Mouse (Mus musculus) ovary, postnatal 10 days (tissue): ENCODE results near the gene Tsga10.
"Not testable (repeated sequence)": the region's sequence is repeated elsewhere in the genome, so short reads cannot be mapped to it uniquely, and the experiment has no call there.

ENCODE experiments used
- DNase-seq: peaks from one replicate; pipeline ENCODE4 v3.0.0; 2022; ENCODE audit warnings: low spot score

The Tsga10 gene

DNA sequence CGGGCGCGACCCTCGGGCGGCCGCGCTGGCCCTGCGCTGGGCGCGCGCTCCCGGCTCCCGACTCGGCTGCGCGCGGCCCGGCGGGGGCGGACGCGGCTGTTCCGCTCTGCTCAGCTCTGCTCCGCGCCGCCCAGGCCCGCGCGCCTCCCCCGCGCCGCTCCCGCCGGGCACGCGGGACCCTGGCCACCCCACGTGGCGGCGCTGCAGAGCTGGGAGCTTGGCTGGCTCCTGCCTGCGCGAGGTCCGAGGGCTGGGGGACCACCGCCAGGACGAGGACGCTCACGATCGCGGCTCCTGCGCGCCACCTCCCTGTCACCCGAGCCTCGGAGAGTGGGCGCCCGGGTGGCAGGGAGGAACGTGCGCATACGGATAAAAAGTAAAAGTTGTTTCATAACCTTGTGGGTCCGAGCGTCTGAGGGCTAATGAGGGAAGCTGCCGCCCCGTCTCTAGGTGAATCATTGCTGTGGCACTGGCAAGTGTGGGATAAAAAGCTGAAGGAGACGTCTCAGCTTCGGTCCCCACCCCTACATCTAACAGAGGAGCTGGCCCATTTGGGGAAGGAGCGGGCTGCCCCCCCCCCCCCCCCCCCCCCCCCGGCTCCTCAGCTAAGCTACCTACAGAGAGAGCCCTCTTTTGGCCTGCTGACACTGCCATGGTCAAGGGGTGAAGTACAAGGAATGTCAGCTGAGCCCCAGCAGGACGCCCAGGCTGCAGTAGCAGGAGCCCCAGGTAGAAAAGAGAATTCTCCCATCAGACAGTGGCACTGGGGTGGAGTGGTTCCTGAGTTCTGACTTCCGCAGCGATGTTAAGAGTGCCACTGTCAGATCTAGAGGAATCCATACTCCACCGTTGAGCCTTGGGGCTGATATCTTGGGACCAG is 146.2 kb downstream of the Tsga10 start, which contains the start of gene 2010300C02Rik:
2010300C02Rik (minus strand) TSS at position 325 of the 880 bp plus-strand sequence.
- DNase-seq: peak; percentile 33

DNA sequence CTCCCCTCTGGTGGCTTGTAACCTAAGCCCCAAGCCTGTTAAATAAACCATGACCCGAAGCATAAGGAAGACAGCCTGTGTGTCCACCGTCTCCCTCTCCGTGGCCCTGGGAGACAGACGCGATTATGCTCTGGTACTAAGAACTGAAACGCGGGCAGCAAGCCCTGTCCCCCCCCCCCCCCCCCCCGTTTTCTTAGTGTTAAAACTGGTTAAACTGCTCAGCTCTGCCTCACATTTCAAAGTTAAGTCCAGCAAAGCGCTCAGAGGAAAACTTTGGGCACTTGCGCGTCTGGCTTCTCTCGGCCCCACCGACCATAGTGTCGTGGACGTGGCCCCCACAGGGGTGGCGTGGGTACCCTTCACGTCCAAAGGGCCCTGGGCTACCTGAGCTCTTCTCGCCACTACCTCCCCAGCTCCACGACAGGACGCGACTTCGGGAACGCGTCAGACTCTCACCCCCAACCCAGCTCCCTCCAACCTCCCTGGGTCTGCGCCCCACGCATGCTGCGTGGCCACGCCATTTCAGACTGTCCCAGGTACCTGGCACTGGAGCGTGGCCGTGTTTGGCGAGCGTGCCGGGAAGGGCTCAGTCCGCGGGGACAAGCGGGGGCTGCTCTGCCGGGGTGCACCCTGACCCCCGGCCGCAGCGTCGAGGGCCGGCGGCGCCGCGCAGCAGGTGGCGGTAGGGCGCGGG is 147.1 kb downstream of the Tsga10 start:
- no peak for DNase-seq

DNA sequence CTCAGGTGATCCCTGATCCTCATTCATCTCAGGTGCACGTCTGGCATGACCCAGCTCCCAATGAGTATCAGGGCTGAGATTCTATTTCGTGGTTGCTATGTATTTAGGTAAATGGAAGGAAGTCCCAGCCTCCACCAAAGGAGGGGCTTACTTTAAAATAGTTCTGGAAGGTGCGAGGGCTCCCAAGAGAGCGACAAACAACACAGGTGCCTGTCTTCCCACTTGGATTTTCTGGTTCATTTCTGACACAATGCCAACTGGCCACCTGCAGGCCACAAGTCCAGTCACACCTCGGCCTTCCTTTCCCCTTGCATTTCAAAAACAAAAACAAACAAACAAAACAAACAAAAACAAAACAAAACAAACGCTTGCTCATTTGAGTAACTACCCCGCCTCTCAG is 147.7 kb downstream of the Tsga10 start:
- no peak for DNase-seq

DNA sequence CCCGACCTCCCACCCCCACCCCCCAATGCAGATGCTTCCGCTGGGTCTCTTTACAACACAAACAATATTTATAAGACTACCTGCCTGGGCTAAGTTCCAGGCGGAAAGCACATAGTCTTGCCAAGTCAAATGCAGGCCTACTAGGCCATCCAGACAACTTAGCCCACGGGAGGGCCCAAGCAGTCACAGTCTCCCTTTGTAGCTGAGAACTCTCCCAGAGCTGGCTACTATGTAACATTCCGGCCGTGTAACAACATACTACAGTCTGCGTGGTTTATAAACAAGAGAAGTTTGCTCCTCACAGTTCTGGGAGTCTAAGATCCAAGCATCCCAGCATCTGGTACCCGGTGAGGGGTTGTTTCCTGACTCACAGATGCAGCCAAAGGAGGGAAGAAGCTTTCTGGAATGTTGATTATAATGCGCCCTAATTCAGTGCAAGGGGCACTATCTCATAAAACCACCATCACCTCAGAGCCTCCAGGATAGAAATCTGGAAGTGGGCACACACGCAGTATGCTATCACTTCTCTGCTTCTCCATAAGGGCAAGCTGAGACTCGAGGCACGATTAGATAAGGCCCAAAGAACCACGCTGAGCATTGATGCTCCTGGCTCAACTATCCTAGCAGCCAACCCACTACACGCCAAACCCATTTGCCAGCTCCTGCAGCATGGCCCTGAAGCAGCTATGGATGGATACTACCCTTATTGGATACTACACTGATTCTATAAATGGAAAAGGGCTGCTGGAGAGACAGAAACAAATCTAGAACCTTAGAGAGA is 148.6 kb downstream of the Tsga10 start:
- no peak for DNase-seq

DNA sequence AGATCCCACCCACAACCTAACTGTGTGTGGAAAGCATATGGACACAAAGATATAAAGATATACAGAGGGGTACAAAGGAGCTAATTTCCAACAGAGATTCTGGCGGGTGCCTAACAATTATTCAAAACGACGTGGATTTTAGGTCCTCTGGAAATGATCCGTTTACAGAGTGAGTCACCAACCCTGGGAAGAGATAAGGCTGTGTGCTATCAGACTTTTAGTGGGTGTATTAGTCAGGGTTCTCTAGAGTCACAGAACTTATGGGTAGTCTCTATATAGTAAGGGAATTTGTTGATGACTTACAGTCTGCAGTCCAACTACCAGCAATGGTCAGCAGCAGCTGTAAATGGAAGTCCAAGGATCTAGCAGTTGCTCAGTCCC is 153.9 kb downstream of the Tsga10 start:
- DNase-seq: not testable (repeated sequence)

DNA sequence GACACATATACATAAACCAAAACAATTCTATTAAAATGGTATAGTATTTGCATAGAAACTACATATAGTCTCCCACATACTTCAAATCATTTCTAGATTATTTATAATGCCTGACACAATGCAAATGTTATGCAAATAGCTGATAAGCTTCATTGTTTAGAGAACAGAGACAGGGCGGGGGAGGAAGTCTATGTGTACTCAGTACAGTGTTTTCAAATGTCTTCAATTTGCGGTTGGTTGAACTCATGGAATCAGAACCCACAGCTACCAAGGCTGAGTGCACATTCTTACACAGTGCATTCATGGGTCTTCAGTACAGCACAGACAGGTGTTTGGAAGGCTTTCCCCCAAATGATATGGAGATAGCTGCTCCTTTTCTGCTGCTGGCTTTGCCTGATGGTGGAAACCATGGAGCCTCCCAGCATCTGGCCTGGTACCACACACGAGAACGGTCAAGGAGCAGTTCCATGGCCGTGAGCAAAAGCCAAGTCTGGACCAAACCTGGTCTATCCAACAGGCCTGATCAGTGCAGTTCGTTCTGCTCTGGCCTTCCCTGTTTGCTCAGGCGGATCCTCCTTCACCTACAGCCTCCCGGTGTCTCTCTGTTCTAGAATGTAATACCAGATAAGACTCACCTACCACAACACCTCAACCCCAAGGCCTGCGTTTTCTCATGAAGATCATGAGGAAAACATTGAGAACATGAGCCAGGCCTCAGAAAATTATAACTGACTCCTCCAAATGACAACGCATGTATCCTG is 154.5 kb downstream of the Tsga10 start:
- DNase-seq: no peak

DNA sequence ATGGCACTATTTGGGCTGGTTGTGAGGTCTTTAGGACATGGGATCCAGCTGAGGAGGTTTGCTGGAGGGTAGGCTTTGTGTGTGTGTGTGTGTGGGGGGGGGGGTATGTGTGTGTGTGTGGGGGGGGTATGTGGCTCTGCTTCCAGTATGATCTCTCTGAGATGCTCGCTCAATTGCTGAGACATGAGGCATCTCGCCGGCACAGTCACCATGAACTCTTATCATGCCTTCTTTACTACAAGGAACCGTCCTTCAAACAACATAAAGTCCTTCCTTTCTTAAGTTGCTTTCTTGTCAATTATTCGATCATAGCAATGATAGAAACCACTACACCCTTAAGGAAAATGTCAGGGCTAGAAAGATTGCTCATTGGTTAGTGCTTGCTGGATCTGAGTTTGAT is 155.1 kb downstream of the Tsga10 start:
- no peak for DNase-seq

DNA sequence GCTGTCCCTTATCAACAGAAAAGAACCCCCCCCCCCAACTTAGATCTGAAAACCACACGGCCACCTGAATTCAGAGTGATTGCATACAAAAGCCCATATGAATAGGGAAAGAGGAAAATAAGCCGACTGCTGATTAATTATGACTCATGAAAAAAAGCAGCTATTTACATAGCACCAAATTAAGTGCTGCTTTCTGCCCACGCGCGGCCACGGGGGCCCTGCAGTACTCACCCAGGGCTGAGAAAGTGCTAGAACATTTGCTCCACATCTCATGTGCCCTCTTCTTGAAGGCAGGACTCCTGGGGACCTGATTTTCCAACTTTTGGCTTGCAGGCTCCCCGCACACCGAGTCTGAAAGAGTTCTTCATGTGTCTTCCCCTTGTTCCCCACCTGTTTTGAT is 156.5 kb downstream of the Tsga10 start:
- DNase-seq: no peak

DNA sequence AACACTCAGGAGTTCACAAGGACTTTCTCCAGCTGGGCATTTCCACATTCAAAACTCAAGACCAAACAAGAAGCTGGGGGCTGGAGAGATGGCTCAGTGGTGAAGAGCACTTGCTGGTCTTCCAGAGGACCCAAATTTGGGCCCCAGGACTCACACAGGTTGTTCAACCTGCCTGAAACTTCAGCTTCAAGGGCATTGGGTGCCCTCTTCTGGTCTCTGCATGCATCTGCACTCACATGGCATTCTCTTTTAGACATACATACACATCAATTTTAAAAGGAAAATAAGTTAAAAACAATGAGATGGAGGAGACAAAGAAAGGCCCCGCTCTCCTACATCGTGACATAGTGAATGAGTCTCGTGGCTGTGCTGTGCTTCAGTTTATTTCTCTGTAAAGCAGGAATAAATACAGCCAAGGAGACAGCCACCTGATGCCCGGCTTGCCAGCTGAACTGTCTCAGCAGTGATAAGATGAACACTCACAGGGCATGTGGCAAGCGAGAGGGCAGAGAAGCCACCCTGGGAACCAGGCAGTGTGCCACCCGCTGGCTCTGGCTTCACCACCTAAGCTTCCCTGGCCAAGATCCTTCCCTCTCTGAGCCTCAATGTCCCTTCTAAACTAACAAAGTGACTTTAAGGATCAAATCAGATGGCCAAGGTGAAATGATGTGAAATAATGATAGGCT is 157.8 kb downstream of the Tsga10 start:
- DNase-seq: no peak
